Mouse (Mus musculus): Measurements from ENCODE around the gene Med12l. TPM values are rescaled to one million over a fixed set of nuclear protein-coding genes. Genes with fewer than 3 reads are reported as not detected.

Gene Med12l
- polyA plus RNA-seq, 1 experiment from 2014 or later: 0.82 TPM

DNA sequence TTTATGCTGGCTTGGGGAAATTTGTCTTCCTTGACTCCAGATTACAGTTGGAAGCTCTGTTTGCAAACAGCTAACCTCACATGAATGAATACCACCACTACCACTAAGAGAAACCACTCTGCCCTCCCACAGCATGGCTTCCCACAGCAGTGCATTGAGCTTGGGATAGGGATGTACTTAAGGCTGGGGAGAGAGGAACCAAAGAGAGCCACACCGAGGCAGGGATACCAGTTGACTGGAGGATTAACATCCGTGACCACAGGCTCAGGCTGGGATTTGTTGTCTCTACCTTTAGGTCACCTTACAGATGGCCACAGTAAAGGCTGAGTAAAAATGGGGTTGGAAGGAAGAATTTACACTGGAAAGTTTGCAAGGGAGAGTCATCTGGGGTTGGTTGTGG, 16.6 kb downstream of the Med12l start:
- H3K4me1 ChIP-seq (replicated peaks; ENCODE audit: insufficient read depth, low read length): no peaks in the 10 kb centered on the region
- no peaks in the 10 kb centered on the region for H3K27me3 ChIP-seq (ENCODE audit: insufficient read depth, low read length)
- WGBS: 65% methylated on average over 2 of the region's 2 CpGs
- ATAC-seq (replicated peaks; ENCODE audit: low FRiP score, low read depth) (no peak), DNase-seq (ENCODE audit: low spot score) (no peak)
- H3K36me3 ChIP-seq (ENCODE audit: insufficient read depth, low read length): no peaks in the 10 kb centered on the region
- H3K9ac ChIP-seq (ENCODE audit: low read depth, low read length): no peak overlapping the region
- no peak overlapping the region for H3K4me2 ChIP-seq (ENCODE audit: low read length)
- no peak overlapping the region for H3K27ac ChIP-seq
- no peak for TF ChIP-seq CTCF (IDR thresholded peaks at IDR 0.05; ENCODE audit: low read depth)
- H3K4me3 ChIP-seq (replicated peaks; ENCODE audit: low read depth, low read length): no peak overlapping the region
- H3K9me3 ChIP-seq (replicated peaks; ENCODE audit: low read length): no peaks in the 10 kb centered on the region

DNA sequence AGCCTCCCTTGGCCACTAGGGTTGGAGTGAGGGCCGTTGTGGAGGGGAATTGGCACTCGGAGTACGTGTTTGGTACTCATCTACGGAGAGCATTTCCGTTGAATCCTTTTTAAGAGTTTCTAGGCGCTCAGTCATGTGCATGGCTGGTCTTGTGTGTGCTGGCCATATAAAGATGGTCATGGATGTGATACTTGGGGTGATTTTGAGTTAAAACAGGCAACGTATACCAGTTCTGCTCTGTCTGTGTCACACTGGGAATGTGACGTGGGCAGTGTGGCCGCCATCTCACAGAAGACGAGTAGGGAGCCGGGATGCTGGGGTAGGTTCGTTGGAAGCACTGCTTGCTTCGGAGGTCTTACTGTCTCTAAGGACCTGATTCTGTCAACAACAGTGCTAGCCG, 17.3 kb downstream of the Med12l start:
- Histone ChIP-seq H3K9ac (ENCODE audit: low read depth, low read length) (no peak overlapping the region), H3K27me3 (ENCODE audit: insufficient read depth, low read length) (no peaks in the 10 kb centered on the region), H3K36me3 (ENCODE audit: insufficient read depth, low read length) (no peaks in the 10 kb centered on the region), H3K4me3 (replicated peaks; ENCODE audit: low read depth, low read length) (no peak overlapping the region), H3K27ac (no peak overlapping the region), H3K9me3 (replicated peaks; ENCODE audit: low read length) (no peaks in the 10 kb centered on the region), H3K4me2 (ENCODE audit: low read length) (no peak overlapping the region), H3K4me1 (replicated peaks; ENCODE audit: insufficient read depth, low read length) (no peaks in the 10 kb centered on the region)
- 91% methylated on average over 14 of the region's 14 CpGs for WGBS
- no peak for ATAC-seq (replicated peaks; ENCODE audit: low FRiP score, low read depth)
- TF ChIP-seq CTCF (IDR thresholded peaks at IDR 0.05; ENCODE audit: low read depth): no peak
- no peak for DNase-seq (ENCODE audit: low spot score)

DNA sequence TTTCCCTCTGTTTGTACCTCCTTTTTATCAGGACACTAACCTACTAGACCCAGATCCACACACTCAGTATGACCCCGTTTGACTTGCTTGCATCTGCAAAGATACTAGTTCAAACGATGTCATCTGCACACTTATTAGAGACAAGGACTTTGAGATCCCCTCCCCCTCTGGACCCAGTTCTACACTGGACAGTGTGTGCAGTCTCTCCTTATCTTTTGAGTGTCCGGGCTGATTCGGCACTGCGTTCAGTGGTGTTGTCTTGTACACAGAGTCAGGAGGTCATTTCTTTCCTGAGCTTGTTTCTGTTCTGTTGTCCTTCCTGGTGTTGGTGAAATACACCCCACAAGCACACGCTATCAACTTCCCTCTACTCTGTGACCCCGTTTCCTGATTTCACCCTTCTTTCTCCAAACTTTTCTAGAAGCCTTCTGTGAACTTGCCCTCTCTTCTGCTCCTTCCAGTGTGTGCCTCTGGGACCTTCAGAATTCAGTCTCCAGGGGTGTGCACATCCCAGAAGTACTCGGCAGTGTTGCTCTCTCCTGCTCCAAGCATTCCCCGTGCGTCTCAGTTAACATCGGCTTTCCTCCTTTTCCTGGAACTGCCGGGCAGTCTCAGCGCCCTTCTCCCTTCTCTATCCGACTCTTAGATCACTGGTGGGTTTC, 19.0 kb downstream of the Med12l start:
- no peak overlapping the region for H3K4me3 ChIP-seq (replicated peaks; ENCODE audit: low read depth, low read length)
- H3K4me2 ChIP-seq (ENCODE audit: low read length): no peak overlapping the region
- 42% methylated on average over 14 of the region's 14 CpGs for WGBS
- H3K27me3 ChIP-seq (ENCODE audit: insufficient read depth, low read length): no peaks in the 10 kb centered on the region
- TF ChIP-seq CTCF (IDR thresholded peaks at IDR 0.05; ENCODE audit: low read depth): no peak
- H3K27ac ChIP-seq: no peak overlapping the region
- ATAC-seq (replicated peaks; ENCODE audit: low FRiP score, low read depth): no peak
- H3K9me3 ChIP-seq (replicated peaks; ENCODE audit: low read length): no peaks in the 10 kb centered on the region
- H3K4me1 ChIP-seq (replicated peaks; ENCODE audit: insufficient read depth, low read length): no peaks in the 10 kb centered on the region
- no peak for DNase-seq (ENCODE audit: low spot score)
- H3K36me3 ChIP-seq (ENCODE audit: insufficient read depth, low read length): no peaks in the 10 kb centered on the region
- H3K9ac ChIP-seq (ENCODE audit: low read depth, low read length): no peak overlapping the region

DNA sequence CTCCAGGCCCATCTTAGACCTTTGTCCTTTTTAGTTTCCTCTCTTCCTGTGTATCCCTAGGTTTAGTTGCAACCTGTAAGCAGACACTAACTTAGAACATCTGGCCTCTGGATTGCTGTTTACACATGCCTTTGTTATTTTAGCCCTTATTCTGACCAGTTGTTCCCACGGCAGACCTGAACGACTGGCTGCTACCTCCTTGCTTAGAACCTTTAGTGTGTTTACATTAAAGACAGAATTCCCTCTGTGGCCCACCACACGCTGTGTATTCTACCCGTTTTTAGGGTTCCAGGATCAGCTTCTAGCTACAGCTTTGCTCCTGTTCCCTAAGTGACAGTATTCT, 19.5 kb downstream of the Med12l start:
- no peak for ATAC-seq (replicated peaks; ENCODE audit: low FRiP score, low read depth)
- no peak for TF ChIP-seq CTCF (IDR thresholded peaks at IDR 0.05; ENCODE audit: low read depth)
- no peak for DNase-seq (ENCODE audit: low spot score)
- Histone ChIP-seq H3K36me3 (ENCODE audit: insufficient read depth, low read length) (no peaks in the 10 kb centered on the region), H3K9me3 (replicated peaks; ENCODE audit: low read length) (no peaks in the 10 kb centered on the region), H3K9ac (ENCODE audit: low read depth, low read length) (no peak overlapping the region), H3K4me2 (ENCODE audit: low read length) (no peak overlapping the region), H3K27me3 (ENCODE audit: insufficient read depth, low read length) (no peaks in the 10 kb centered on the region), H3K4me1 (replicated peaks; ENCODE audit: insufficient read depth, low read length) (no peaks in the 10 kb centered on the region), H3K27ac (no peak overlapping the region), H3K4me3 (replicated peaks; ENCODE audit: low read depth, low read length) (no peak overlapping the region)
- 18% methylated on average over 4 of the region's 4 CpGs for WGBS

DNA sequence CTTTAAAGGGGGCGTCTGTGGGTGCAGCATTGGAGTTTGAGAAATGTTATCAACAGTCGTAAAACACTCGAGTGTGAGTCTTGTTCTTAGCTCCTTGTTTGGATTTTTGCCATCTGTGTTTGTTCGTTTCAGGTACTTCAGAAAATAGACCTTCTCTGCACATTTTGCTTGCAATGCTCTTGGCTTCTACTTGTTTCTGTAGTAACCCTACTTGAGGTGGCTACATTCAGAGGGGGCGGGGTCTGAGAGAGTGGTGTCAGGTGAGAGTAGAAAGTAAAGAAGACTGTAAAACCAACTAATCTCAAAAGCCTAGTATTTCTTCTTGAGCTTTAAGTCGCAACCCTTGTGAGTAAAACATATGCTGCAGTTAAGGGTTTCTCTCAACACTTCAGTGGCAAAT, 23.1 kb downstream of the Med12l start:
- ATAC-seq (replicated peaks; ENCODE audit: low FRiP score, low read depth): no peak
- DNase-seq (ENCODE audit: low spot score): no peak
- WGBS: 66% methylated on average over 6 of the region's 6 CpGs
- Histone ChIP-seq H3K9me3 (replicated peaks; ENCODE audit: low read length) (no peaks in the 10 kb centered on the region), H3K4me3 (replicated peaks; ENCODE audit: low read depth, low read length) (no peak overlapping the region), H3K4me2 (ENCODE audit: low read length) (no peak overlapping the region), H3K36me3 (ENCODE audit: insufficient read depth, low read length) (no peaks in the 10 kb centered on the region), H3K27ac (no peak overlapping the region), H3K4me1 (replicated peaks; ENCODE audit: insufficient read depth, low read length) (no peaks in the 10 kb centered on the region), H3K9ac (ENCODE audit: low read depth, low read length) (no peak overlapping the region), H3K27me3 (ENCODE audit: insufficient read depth, low read length) (no peaks in the 10 kb centered on the region)
- TF ChIP-seq CTCF (IDR thresholded peaks at IDR 0.05; ENCODE audit: low read depth): no peak

DNA sequence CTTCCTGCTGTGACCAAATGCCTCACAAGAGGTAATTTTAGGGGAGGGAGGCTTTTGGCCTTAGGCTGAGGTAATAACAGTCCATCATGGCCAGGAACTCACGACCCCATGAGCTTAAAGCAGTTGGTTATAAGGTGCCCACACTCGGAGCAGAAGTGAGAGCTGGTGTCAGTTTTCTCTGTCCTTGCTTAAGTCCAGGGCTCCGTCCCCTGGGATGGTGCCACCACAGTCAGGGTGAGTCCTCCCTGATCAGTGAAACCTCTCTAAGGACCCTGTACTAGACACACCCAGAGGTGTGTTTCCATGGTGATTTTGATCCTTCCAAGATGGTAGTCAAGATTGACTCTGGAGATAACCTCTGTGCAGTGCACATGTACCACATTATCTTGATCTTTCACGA, 25.4 kb downstream of the Med12l start:
- ATAC-seq (replicated peaks; ENCODE audit: low FRiP score, low read depth): no peak
- H3K27me3 ChIP-seq (ENCODE audit: insufficient read depth, low read length): no peaks in the 10 kb centered on the region
- H3K9me3 ChIP-seq (replicated peaks; ENCODE audit: low read length): no peaks in the 10 kb centered on the region
- H3K4me1 ChIP-seq (replicated peaks; ENCODE audit: insufficient read depth, low read length): no peaks in the 10 kb centered on the region
- H3K27ac ChIP-seq: no peak overlapping the region
- H3K9ac ChIP-seq (ENCODE audit: low read depth, low read length): no peak overlapping the region
- 33% methylated on average over 4 of the region's 4 CpGs for WGBS
- no peak for DNase-seq (ENCODE audit: low spot score)
- H3K36me3 ChIP-seq (ENCODE audit: insufficient read depth, low read length): no peaks in the 10 kb centered on the region
- no peak for TF ChIP-seq CTCF (IDR thresholded peaks at IDR 0.05; ENCODE audit: low read depth)
- H3K4me2 ChIP-seq (ENCODE audit: low read length): no peak overlapping the region
- H3K4me3 ChIP-seq (replicated peaks; ENCODE audit: low read depth, low read length): no peak overlapping the region

DNA sequence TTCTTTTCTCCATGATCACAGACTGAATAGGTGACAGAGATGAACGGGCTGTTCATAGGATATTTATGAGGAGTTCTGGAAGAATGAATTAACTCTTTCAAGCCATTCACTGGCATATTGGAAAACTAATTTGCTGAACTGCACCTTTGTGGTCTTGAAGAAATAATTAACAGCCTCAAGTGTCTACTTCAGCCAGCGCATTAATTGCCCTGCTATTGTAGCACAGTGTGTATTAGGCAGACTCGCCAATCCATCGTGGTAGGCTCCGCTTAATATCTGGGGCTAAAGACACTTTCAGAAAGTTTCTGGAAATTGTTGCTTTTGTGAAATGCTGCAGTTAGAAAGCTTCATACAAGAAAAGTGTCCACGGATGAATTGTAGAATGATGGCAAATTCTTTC, 35.9 kb downstream of the Med12l start:
- H3K27me3 ChIP-seq (ENCODE audit: insufficient read depth, low read length): no peaks in the 10 kb centered on the region
- H3K27ac ChIP-seq: no peak overlapping the region
- DNase-seq (ENCODE audit: low spot score): no peak
- H3K4me3 ChIP-seq (replicated peaks; ENCODE audit: low read depth, low read length): no peak overlapping the region
- 60% methylated on average over 6 of the region's 6 CpGs for WGBS
- H3K9ac ChIP-seq (ENCODE audit: low read depth, low read length): no peak overlapping the region
- no peaks in the 10 kb centered on the region for H3K36me3 ChIP-seq (ENCODE audit: insufficient read depth, low read length)
- H3K4me1 ChIP-seq (replicated peaks; ENCODE audit: insufficient read depth, low read length): no peaks in the 10 kb centered on the region
- ATAC-seq (replicated peaks; ENCODE audit: low FRiP score, low read depth): no peak
- TF ChIP-seq CTCF (IDR thresholded peaks at IDR 0.05; ENCODE audit: low read depth): no peak
- H3K4me2 ChIP-seq (ENCODE audit: low read length): no peak overlapping the region
- H3K9me3 ChIP-seq (replicated peaks; ENCODE audit: low read length): no peaks in the 10 kb centered on the region
